Mouse (Mus musculus): Measurements from ENCODE around the gene Fam118a. TPM values are rescaled to one million over a fixed set of nuclear protein-coding genes. Genes with fewer than 3 reads are reported as not detected.
"Not testable (repeated sequence)": the region's sequence is repeated elsewhere in the genome, so short reads cannot be mapped to it uniquely, and the experiment has no call there.

The Fam118a gene
- 10 to 100 TPM; 22.7 to 23.5 TPM for total RNA-seq (2021)

- DNase-seq (ENCODE audit: low spot score in 2 of 2); intact Hi-C loops (cut with DNase I): not testable (repeated sequence)
Measured at GRCm38 (mm10) chr15:85028648-85029047, at the start of gene Fam118a. TSS of gene Fam118a (plus strand) at chr15:85028948.

GRCm38 (mm10) chr15:84981609-84982313 is 47.0 kb upstream of the Fam118a start:
- intact Hi-C loops (cut with DNase I) = no loop called here
- DNase-seq (ENCODE audit: low spot score in 2 of 2) = peak in 1 of 2 experiments; percentile 65

GRCm38 (mm10) chr15:84982888-84983287 is 45.9 kb upstream of the Fam118a start:
- intact Hi-C loops (cut with DNase I) = no loop called here
- DNase-seq (ENCODE audit: low spot score in 2 of 2) = no peak

GRCm38 (mm10) chr15:84983721-84984120 is 45.0 kb upstream of the Fam118a start:
- intact Hi-C loops (cut with DNase I) = no loop called here
- no peak for DNase-seq (ENCODE audit: low spot score in 2 of 2)

GRCm38 (mm10) chr15:84985516-84986160 is 43.1 kb upstream of the Fam118a start:
- peak in 1 of 2 experiments; percentile 59 for DNase-seq (ENCODE audit: low spot score in 2 of 2)
- intact Hi-C loops (cut with DNase I) = loop anchor here (2.0 kb wide), 1 partner anchor 25 kb away; no protein-coding TSS in a partner anchor

GRCm38 (mm10) chr15:84986171-84987019 is 42.4 kb upstream of the Fam118a start:
- intact Hi-C loops (cut with DNase I) = loop anchor here (2.0 kb wide), 1 partner anchor 26 kb away; no protein-coding TSS in a partner anchor
- DNase-seq (ENCODE audit: low spot score in 2 of 2) = no peak

- intact Hi-C loops (cut with DNase I) = loop anchor here (2.0 kb wide), 1 partner anchor 26 kb away; no protein-coding TSS in a partner anchor
- DNase-seq (ENCODE audit: low spot score in 2 of 2) = peak in 1 of 2 experiments; percentile 57
Measured at GRCm38 (mm10) chr15:84987020-84987815, 41.5 kb upstream of the Fam118a start.

GRCm38 (mm10) chr15:84987874-84988825 is 40.6 kb upstream of the Fam118a start, which contains the start of gene 5031439G07Rik:
TSS of gene 5031439G07Rik (minus strand) at chr15:84988551.
- peak; percentile 86 to 92 for DNase-seq (ENCODE audit: low spot score in 2 of 2)
- intact Hi-C loops (cut with DNase I) = loop anchor here (2.0 kb wide), 1 partner anchor 27 kb away; no protein-coding TSS in a partner anchor

- no peak for DNase-seq (ENCODE audit: low spot score in 2 of 2)
- intact Hi-C loops (cut with DNase I) = no loop called here
Measured at GRCm38 (mm10) chr15:84989098-84989497, 39.6 kb upstream of the Fam118a start.

- intact Hi-C loops (cut with DNase I) = no loop called here
Measured at GRCm38 (mm10) chr15:84989771-84990170, 39.0 kb upstream of the Fam118a start.

GRCm38 (mm10) chr15:84994498-84994897 is 34.2 kb upstream of the Fam118a start:
- peak in 1 of 2 experiments; percentile 46 for DNase-seq (ENCODE audit: low spot score in 2 of 2)
- intact Hi-C loops (cut with DNase I) = no loop called here

More at GRCm38 (mm10) chr15:84989771-84990170, 39.0 kb upstream of the Fam118a start:
- DNase-seq (ENCODE audit: low spot score in 2 of 2) = peak; percentile 58 to 68

- no peak for DNase-seq (ENCODE audit: low spot score in 2 of 2)
- intact Hi-C loops (cut with DNase I) = loop anchor here (5.0 kb wide), 3 partner anchors 38 to 238 kb away; no protein-coding TSS in a partner anchor
Measured at GRCm38 (mm10) chr15:84995041-84995440, 33.7 kb upstream of the Fam118a start.

- no peak for DNase-seq (ENCODE audit: low spot score in 2 of 2)
- intact Hi-C loops (cut with DNase I) = loop anchor here (5.0 kb wide), 3 partner anchors 39 to 239 kb away; no protein-coding TSS in a partner anchor
Measured at GRCm38 (mm10) chr15:84995967-84996366, 32.8 kb upstream of the Fam118a start.

- intact Hi-C loops (cut with DNase I) = loop anchor here (5.0 kb wide), 3 partner anchors 41 to 241 kb away; no protein-coding TSS in a partner anchor
Measured at GRCm38 (mm10) chr15:84997768-84998454, 30.8 kb upstream of the Fam118a start.

GRCm38 (mm10) chr15:84999911-85000310 is 28.8 kb upstream of the Fam118a start:
- no peak for DNase-seq (ENCODE audit: low spot score in 2 of 2)
- intact Hi-C loops (cut with DNase I) = loop anchor here (2.0 to 5.0 kb wide), 5 partner anchors 37 to 243 kb away; no protein-coding TSS in a partner anchor

More at GRCm38 (mm10) chr15:84997768-84998454, 30.8 kb upstream of the Fam118a start:
- DNase-seq (ENCODE audit: low spot score in 2 of 2) = peak; percentile 74 to 96

Data from left cerebral cortex, postnatal 25 days (tissue).